Mouse (Mus musculus) embryonic facial prominence, embryonic 15.5 days (tissue): ENCODE results near the gene Lipk. TPM values are rescaled to one million over a fixed set of nuclear protein-coding genes. Genes with fewer than 3 reads are reported as not detected.

Source experiments
- ATAC-seq: fragments of 200-750 bp; cut with Nextera tagmentation; 2 replicates; pipeline ENCODE4 v1.8.0; 2017; ENCODE audit warnings: low read depth, moderate TSS enrichment; ENCODE audit not compliant: insufficient number of reproducible peaks, low FRiP score, low TSS enrichment
- H3K27ac ChIP-seq: fragments of 300-500 bp; sonication (generic); replicated peaks from 2 replicates; pipeline ENCODE4 v1.5.1; 2015; ENCODE audit warnings: mild to moderate bottlenecking, inconsistent platforms
- H3K27me3 ChIP-seq: fragments of 300-500 bp; sonication (generic); 2 replicates; pipeline ENCODE4 v1.6.1; 2015; ENCODE audit warnings: inconsistent platforms
- H3K36me3 ChIP-seq: fragments of 300-500 bp; sonication (generic); 2 replicates; pipeline ENCODE4 v1.6.1; 2015; ENCODE audit warnings: mild to moderate bottlenecking, inconsistent platforms
- H3K4me1 ChIP-seq: fragments of 300-500 bp; sonication (generic); 2 replicates; pipeline ENCODE4 v1.6.1; 2015; ENCODE audit warnings: inconsistent platforms
- H3K4me2 ChIP-seq: fragments of 300-500 bp; sonication (generic); replicated peaks from 2 replicates; pipeline ENCODE4 v1.6.1; 2015; ENCODE audit warnings: mild to moderate bottlenecking, inconsistent platforms
- H3K4me3 ChIP-seq: fragments of 300-500 bp; sonication (generic); replicated peaks from 2 replicates; pipeline ENCODE4 v1.5.1; 2015; ENCODE audit warnings: mild to moderate bottlenecking, inconsistent platforms
- H3K9ac ChIP-seq: fragments of 300-500 bp; sonication (generic); 2 replicates; pipeline ENCODE4 v1.6.1; 2015; ENCODE audit warnings: inconsistent platforms
- H3K9me3 ChIP-seq: fragments of 300-500 bp; sonication (generic); replicated peaks from 2 replicates; pipeline ENCODE4 v1.6.1; 2016; ENCODE audit warnings: inconsistent platforms
- WGBS: fragments of 180-500 bp; shearing (Covaris S2); methylation state at CpG from one replicate; pipeline ENCODE4 v1.1.7; 2015; 5-methylcytosine and 5-hydroxymethylcytosine counted together
- polyA plus RNA-seq: library from polyadenylated mRNA; unstranded; fragments of >200 nt; fragmentation: Nextera tagmentation; extraction: Ambion mirVana; gene quantifications from 2 replicates; pipeline ENCODE4 v1.2.1, GENCODE M21; 2015

Gene Lipk
- 3.4 and 5.6 TPM in 2 replicates for polyA plus RNA-seq

GRCm38 (mm10) chr19:34008002-34008401 lies at the start of gene Lipk:
TSS of gene Lipk (plus strand) at chr19:34008290.
- H3K27ac ChIP-seq: no peak within 1 kb of the TSS

DNA sequence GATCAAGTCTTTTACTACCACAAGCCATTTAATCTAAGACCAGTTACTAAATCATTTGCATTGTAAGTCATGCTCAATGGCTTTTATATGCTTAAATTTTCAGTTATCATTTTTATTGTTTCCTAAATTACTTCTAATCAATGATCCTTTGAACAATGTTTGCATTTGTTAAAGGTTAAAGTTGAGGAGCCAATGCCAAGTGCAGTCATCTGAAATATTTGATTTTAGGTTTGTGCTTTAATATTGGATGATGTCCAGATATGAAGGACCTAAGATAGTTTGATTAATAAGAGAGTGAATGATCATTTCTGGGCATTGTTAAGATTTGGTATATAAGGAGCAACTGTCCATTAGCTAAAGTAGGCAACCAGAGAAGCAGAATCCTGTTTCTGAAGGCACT lies 47.2 kb upstream of the Lipk start, which contains the start of gene Lipf:
Lipf (plus strand) TSS at position 301 of the 400 bp plus-strand sequence.
- no peaks in the 10 kb centered on the region for H3K9me3 ChIP-seq
- H3K9ac ChIP-seq: no peak within 1 kb of the TSS
- no peak for ATAC-seq
- no peaks in the 10 kb centered on the region for H3K36me3 ChIP-seq
- H3K27ac ChIP-seq: no peak within 1 kb of the TSS
- H3K4me2 ChIP-seq: no peak within 1 kb of the TSS
- no peak within 1 kb of the TSS for H3K4me3 ChIP-seq
- H3K4me1 ChIP-seq: no peaks in the 10 kb centered on the region
- no peaks in the 10 kb centered on the region for H3K27me3 ChIP-seq

More at GRCm38 (mm10) chr19:34008002-34008401, at the start of gene Lipk:
- H3K4me2 ChIP-seq: no peak within 1 kb of the TSS
- H3K9ac ChIP-seq: no peak within 1 kb of the TSS
- 77% methylated on average over 6 of the region's 6 CpGs for WGBS
- no peaks in the 10 kb centered on the region for H3K27me3 ChIP-seq
- no peaks in the 10 kb centered on the region for H3K9me3 ChIP-seq
- no peak within 1 kb of the TSS for H3K4me3 ChIP-seq
- H3K36me3 ChIP-seq: no peaks in the 10 kb centered on the region
- no peak for ATAC-seq
- H3K4me1 ChIP-seq: no peaks in the 10 kb centered on the region

- H3K9me3 ChIP-seq: no peaks in the 10 kb centered on the region
- 42% methylated on average over 3 of the region's 3 CpGs for WGBS
Measured at GRCm38 (mm10) chr19:33979007-33979406, 29.1 kb upstream of the Lipk start.

GRCm38 (mm10) chr19:33983043-33983442 lies 25.0 kb upstream of the Lipk start:
- no peaks in the 10 kb centered on the region for H3K36me3 ChIP-seq
- no peak overlapping the region for H3K27ac ChIP-seq
- no peak overlapping the region for H3K4me2 ChIP-seq
- H3K9me3 ChIP-seq: no peaks in the 10 kb centered on the region
- no peak for ATAC-seq
- no peak overlapping the region for H3K4me3 ChIP-seq
- no peaks in the 10 kb centered on the region for H3K27me3 ChIP-seq
- H3K9ac ChIP-seq: no peak overlapping the region
- 70% methylated on average over 3 of the region's 3 CpGs for WGBS
- no peaks in the 10 kb centered on the region for H3K4me1 ChIP-seq

More at GRCm38 (mm10) chr19:33979007-33979406, 29.1 kb upstream of the Lipk start:
- no peaks in the 10 kb centered on the region for H3K27me3 ChIP-seq
- H3K4me2 ChIP-seq: no peak overlapping the region
- H3K4me1 ChIP-seq: no peaks in the 10 kb centered on the region
- no peak overlapping the region for H3K4me3 ChIP-seq
- H3K9ac ChIP-seq: no peak overlapping the region
- ATAC-seq: no peak
- no peaks in the 10 kb centered on the region for H3K36me3 ChIP-seq
- H3K27ac ChIP-seq: no peak overlapping the region

DNA sequence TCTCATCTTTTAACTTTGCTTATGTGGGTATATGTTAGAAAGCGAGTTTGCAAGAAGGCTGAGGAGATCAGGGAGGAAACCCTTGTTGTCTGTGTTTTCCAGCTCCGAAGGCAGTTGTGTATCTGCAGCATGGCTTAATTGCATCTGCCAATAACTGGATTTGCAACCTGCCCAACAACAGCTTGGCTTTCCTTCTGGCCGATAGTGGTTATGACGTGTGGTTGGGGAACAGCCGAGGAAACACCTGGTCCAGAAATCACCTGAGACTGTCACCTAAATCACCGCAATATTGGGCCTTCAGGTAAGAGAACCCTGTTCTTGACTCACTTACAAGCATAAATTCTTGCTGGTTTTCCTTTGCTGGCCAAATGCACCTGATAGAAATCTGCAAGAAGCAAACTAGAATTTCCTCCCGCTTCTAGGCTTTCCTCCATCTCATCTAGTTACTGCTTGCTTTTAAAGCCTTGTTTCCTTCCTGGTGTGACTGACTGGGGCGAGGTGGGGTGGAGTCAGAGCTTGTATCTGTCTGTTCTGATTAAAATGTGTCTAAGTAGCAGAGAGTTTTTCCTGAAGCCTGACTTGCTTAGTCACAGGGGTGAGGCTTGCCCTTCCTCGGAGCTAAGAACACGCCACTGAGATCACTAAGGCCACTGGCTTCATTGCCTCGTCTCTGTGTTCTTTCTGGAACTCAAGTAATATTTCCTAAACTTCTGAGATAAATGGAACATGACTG lies 13.5 kb downstream of the Lipk start:
- Histone ChIP-seq H3K9ac (no peak overlapping the region), H3K27ac (no peak overlapping the region), H3K4me3 (no peak overlapping the region), H3K27me3 (no peaks in the 10 kb centered on the region), H3K4me2 (no peak overlapping the region), H3K9me3 (no peaks in the 10 kb centered on the region), H3K4me1 (no peaks in the 10 kb centered on the region), H3K36me3 (no peaks in the 10 kb centered on the region)
- WGBS: 68% methylated on average over 11 of the region's 11 CpGs
- no peak for ATAC-seq

DNA sequence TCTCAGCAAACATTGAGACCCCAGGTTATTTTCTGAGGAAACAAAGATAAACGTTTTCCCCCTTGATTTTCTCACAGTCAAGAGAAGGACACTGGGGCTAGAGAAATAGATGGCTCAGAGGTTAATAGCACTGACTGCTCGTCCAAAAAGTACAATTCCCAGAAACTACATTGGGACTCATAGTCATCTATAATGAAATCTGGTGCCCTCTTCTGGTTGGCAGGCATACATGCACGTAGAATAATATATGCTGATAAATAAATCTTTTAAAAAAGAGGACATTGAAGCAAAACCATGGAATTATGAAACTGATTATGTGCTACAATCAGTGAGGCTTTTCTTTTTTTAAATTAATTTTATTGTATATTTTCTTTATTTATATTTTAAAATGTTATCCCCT lies 14.7 kb downstream of the Lipk start:
- no peaks in the 10 kb centered on the region for H3K27me3 ChIP-seq
- H3K9ac ChIP-seq: no peak overlapping the region
- no peaks in the 10 kb centered on the region for H3K36me3 ChIP-seq
- H3K4me3 ChIP-seq: no peak overlapping the region
- no peak for ATAC-seq
- no peaks in the 10 kb centered on the region for H3K9me3 ChIP-seq
- no peak overlapping the region for H3K27ac ChIP-seq
- no peak overlapping the region for H3K4me2 ChIP-seq
- no peaks in the 10 kb centered on the region for H3K4me1 ChIP-seq
- 42% methylated on average over 3 of the region's 3 CpGs for WGBS

- no peaks in the 10 kb centered on the region for H3K9me3 ChIP-seq
- 89% methylated on average over 1 of the region's 1 CpGs for WGBS
- H3K27ac ChIP-seq: no peak overlapping the region
- ATAC-seq: no peak
- H3K4me3 ChIP-seq: no peak overlapping the region
- H3K4me1 ChIP-seq: no peaks in the 10 kb centered on the region
- H3K4me2 ChIP-seq: no peak overlapping the region
- no peak overlapping the region for H3K9ac ChIP-seq
- H3K27me3 ChIP-seq: no peaks in the 10 kb centered on the region
- no peaks in the 10 kb centered on the region for H3K36me3 ChIP-seq
Measured at GRCm38 (mm10) chr19:34039731-34040130, 31.6 kb downstream of the Lipk start.

DNA sequence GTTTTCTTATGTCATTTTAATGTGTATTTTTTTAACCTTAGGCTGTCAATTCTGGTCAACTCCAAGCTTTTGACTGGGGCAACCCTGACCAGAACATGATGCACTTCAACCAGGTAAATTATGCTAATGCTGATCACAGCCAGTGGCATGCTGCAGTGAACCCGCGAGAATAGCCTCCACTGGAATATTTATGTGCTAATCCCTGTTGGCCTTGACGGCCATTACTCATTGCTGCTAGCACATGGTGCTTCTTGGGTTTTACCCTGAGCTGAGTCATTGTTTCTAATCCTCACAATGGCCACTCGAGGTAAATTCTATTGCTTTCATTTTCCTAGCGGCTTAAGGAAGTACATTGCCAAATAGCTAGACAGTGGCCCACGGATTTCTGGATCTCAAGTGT lies 34.9 kb downstream of the Lipk start:
- H3K4me1 ChIP-seq: no peaks in the 10 kb centered on the region
- no peaks in the 10 kb centered on the region for H3K36me3 ChIP-seq
- no peak overlapping the region for H3K4me2 ChIP-seq
- no peak overlapping the region for H3K9ac ChIP-seq
- H3K27ac ChIP-seq: no peak overlapping the region
- H3K27me3 ChIP-seq: no peaks in the 10 kb centered on the region
- no peak for ATAC-seq
- no peak overlapping the region for H3K4me3 ChIP-seq
- 69% methylated on average over 6 of the region's 6 CpGs for WGBS
- H3K9me3 ChIP-seq: no peaks in the 10 kb centered on the region

GRCm38 (mm10) chr19:34049371-34050039 lies 41.4 kb downstream of the Lipk start:
- Histone ChIP-seq H3K27ac (no peak overlapping the region), H3K27me3 (no peaks in the 10 kb centered on the region), H3K9ac (no peak overlapping the region), H3K9me3 (no peaks in the 10 kb centered on the region), H3K4me2 (no peak overlapping the region), H3K36me3 (no peaks in the 10 kb centered on the region), H3K4me1 (no peaks in the 10 kb centered on the region), H3K4me3 (no peak overlapping the region)
- ATAC-seq: no peak
- WGBS: 87% methylated on average over 3 of the region's 3 CpGs

DNA sequence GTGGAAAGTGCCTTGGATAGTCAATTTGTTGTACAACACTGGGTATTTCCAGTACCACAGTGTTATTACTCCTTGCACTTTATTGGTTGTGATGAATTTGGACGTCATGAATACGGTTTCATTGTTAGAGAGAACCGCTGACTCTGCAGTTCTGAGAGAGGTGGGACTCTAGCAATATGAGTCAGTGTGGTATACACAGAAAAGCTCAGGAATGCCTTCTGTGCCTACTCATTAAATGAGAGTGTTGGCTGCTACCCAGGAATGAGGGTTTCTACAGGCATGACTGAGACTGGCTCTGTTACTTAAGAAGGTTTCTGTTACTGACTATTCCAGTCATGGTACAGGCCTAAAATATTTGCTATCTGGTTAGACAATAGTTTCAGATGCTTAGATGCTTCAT lies 43.4 kb downstream of the Lipk start:
- no peaks in the 10 kb centered on the region for H3K9me3 ChIP-seq
- 74% methylated on average over 3 of the region's 3 CpGs for WGBS
- H3K9ac ChIP-seq: no peak overlapping the region
- no peaks in the 10 kb centered on the region for H3K4me1 ChIP-seq
- no peak overlapping the region for H3K4me2 ChIP-seq
- H3K4me3 ChIP-seq: no peak overlapping the region
- no peaks in the 10 kb centered on the region for H3K36me3 ChIP-seq
- no peak overlapping the region for H3K27ac ChIP-seq
- no peaks in the 10 kb centered on the region for H3K27me3 ChIP-seq
- ATAC-seq: no peak

DNA sequence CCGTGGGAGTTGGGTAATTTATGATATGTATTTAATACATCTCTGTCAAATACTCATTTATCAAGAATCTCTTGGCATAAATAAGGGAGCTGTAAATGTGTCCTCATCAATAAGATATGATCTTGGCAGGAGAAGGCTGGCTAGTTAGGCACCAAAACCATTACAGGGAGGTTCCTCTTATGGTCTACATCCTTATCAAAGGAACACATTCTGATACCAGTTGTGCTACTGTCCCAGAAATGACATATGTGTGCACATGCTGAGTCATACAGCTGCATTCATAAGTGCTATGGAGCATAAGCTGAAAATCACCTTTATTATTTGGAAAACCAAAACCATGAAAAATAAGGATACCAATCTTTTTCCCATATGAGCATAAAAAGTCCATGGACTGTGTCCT lies 55.5 kb downstream of the Lipk start:
- 45% methylated on average over 1 of the region's 1 CpGs for WGBS
- Histone ChIP-seq H3K4me1 (no peaks in the 10 kb centered on the region), H3K9ac (no peak overlapping the region), H3K27me3 (no peaks in the 10 kb centered on the region), H3K27ac (no peak overlapping the region), H3K4me3 (no peak overlapping the region), H3K9me3 (no peaks in the 10 kb centered on the region), H3K4me2 (no peak overlapping the region), H3K36me3 (no peaks in the 10 kb centered on the region)
- no peak for ATAC-seq

DNA sequence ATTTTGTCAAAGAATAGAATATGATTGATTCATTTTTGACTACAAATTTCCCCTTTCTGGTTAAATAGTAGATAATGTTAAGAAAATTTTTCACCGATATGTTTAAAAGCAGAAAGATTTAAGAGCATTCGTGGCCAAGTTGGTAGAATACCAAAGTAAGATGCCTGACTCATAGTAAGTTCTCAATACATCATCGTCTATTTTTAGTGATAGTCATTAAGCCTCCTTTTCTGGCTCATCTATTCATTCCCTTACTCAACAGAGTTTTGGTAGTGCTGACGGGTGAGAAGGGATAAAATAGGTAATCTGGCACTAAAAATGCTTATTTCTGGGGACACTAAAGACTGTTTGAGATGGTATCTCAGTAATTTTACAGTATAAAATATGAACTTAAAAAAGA lies 56.0 kb downstream of the Lipk start:
- WGBS: 83% methylated on average over 4 of the region's 4 CpGs
- Histone ChIP-seq H3K9me3 (no peaks in the 10 kb centered on the region), H3K27ac (no peak overlapping the region), H3K4me3 (no peak overlapping the region), H3K4me2 (no peak overlapping the region), H3K4me1 (no peaks in the 10 kb centered on the region), H3K9ac (no peak overlapping the region), H3K36me3 (no peaks in the 10 kb centered on the region), H3K27me3 (no peaks in the 10 kb centered on the region)
- no peak for ATAC-seq
